Mouse (Mus musculus) hindbrain, embryonic 14.5 days (tissue): ENCODE data around the gene Pde6d. TPM values are rescaled to one million over a fixed set of nuclear protein-coding genes. Genes with fewer than 3 reads are reported as not detected.

Experiments used
- ATAC-seq: fragments of 200-750 bp; cut with Nextera tagmentation; 2 replicates; pipeline ENCODE4 v1.8.0; 2017; ENCODE audit warnings: moderate number of reproducible peaks, mild to moderate bottlenecking, moderate TSS enrichment, moderate library complexity; ENCODE audit not compliant: low FRiP score
- DNase-seq: peaks from one replicate; pipeline ENCODE4 v3.0.0-alpha.2; 2015; ENCODE audit warnings: low spot score
- H3K27ac ChIP-seq: fragments of 300-500 bp; sonication (generic); 2 replicates; pipeline ENCODE4 v1.5.1; 2014; ENCODE audit warnings: mild to moderate bottlenecking, moderate library complexity
- H3K27me3 ChIP-seq: fragments of 300-500 bp; sonication (generic); 2 replicates; pipeline ENCODE4 v1.6.1; 2014; ENCODE audit warnings: mild to moderate bottlenecking, low read length, mixed read lengths; ENCODE audit not compliant: control insufficient read depth, insufficient read depth
- H3K36me3 ChIP-seq: fragments of 300-500 bp; sonication (generic); replicated peaks from 2 replicates; pipeline ENCODE4 v1.6.1; 2014; ENCODE audit not compliant: control insufficient read depth, insufficient read depth
- H3K4me1 ChIP-seq: fragments of 300-500 bp; sonication (generic); replicated peaks from 2 replicates; pipeline ENCODE4 v1.6.1; 2014; ENCODE audit warnings: antibody characterized with exemption, low read length, mixed read lengths; ENCODE audit not compliant: control insufficient read depth, insufficient read depth
- H3K4me2 ChIP-seq: fragments of 300-500 bp; sonication (generic); replicated peaks from 2 replicates; pipeline ENCODE4 v1.6.1; 2014; ENCODE audit warnings: mild to moderate bottlenecking, moderate library complexity
- H3K4me3 ChIP-seq: fragments of 300-500 bp; sonication (generic); replicated peaks from 2 replicates; pipeline ENCODE4 v1.5.1; 2014; ENCODE audit warnings: mild to moderate bottlenecking, low read length
- H3K9ac ChIP-seq: fragments of 300-500 bp; sonication (generic); 2 replicates; pipeline ENCODE4 v1.6.1; 2014
- H3K9me3 ChIP-seq: fragments of 300-500 bp; sonication (generic); 2 replicates; pipeline ENCODE4 v1.6.1; 2016; ENCODE audit warnings: low read length; ENCODE audit not compliant: control insufficient read depth
- WGBS: fragments of 180-500 bp; shearing (Covaris S2); extraction: QIAGEN DNeasy Blood & Tissue Kit; methylation state at CpG from one replicate; pipeline ENCODE4 v1.1.7; 2014; 5-methylcytosine and 5-hydroxymethylcytosine counted together
- polyA plus RNA-seq: library from polyadenylated mRNA; unstranded; fragments of >200 nt; fragmentation: Nextera tagmentation; extraction: Ambion mirVana; gene quantifications from 2 replicates; pipeline ENCODE4 v1.2.1, GENCODE M21; 2014

Gene Pde6d
- polyA plus RNA-seq, 1 experiment from 2014 or later = 96.6 TPM

DNA sequence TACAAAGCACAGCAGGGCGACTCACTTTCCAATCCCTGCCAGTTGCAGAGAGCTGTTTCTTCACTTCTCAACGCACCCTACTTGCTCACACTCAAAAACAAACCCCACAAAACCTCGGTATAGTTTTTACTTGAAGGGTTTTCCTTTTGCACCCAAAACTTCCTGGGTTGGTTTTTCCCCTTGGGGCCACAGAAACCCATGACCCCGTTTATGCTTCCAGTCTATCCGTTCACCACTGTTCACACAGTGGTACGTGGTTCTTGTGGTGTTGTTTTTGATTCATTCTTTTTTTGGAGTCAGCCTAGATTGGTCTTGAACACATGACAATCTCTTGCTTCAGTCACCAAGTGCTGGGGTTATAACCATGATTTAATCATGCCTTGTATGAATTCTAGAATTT lies 2.0 kb downstream of the Pde6d start:
- Histone ChIP-seq H3K27me3 (no peaks in the 10 kb centered on the region), H3K4me1 (peaks cover 7% of the 10 kb centered on the region; the same call in 1 of the 2 replicates), H3K4me3 (no peak overlapping the region), H3K4me2 (no peak overlapping the region), H3K27ac (no peak overlapping the region), H3K9ac (no peak overlapping the region), H3K36me3 (no peaks in the 10 kb centered on the region), H3K9me3 (no peaks in the 10 kb centered on the region)
- DNase-seq = no peak
- no peak for ATAC-seq
- WGBS = 84% methylated on average over 6 of the region's 6 CpGs

DNA sequence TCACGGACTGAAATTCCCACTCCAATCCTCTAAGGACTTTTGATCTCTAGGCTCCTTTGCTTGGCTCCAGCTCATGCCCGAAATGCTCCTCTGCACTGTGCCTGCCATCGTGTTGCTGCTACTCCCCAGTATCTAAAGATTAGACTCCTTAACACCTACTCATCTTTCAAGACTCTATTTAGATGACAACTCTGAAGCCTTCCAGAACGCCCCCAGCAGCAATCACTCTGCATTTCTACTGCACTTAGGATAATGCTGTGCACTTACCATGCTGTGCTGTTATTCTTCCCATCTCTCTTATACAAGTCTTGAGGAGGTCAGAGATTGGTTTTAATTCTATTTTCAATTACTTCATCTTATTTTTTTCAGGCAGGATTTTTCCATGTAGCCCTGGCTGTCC lies 10.5 kb downstream of the Pde6d start:
- no peak for ATAC-seq
- Histone ChIP-seq H3K4me1 (no peaks in the 10 kb centered on the region), H3K27ac (no peak overlapping the region), H3K9ac (no peak overlapping the region), H3K9me3 (no peaks in the 10 kb centered on the region), H3K4me2 (no peak overlapping the region), H3K27me3 (no peaks in the 10 kb centered on the region), H3K36me3 (peaks cover 12% of the 10 kb centered on the region), H3K4me3 (no peak overlapping the region)
- 89% methylated on average over 4 of the region's 4 CpGs for WGBS
- no peak for DNase-seq

DNA sequence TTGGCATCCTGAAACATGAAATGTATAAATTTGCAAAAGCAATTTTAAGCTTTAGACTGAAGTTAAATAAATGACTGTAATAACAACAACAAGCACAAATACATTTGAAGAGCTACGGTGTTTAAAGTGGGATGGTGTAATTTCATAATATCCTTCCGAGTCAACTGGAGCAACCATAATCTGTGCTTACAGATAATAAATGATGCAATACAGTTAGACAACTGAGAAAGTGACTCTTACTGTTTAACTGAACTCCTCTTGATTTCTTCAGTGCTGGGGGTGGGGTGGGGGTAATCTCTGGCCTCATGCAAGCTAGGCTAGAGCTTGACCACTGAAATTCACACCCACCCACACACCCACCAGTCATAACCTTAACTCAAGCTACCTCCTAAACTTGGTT lies 11.0 kb downstream of the Pde6d start:
- Histone ChIP-seq H3K4me1 (no peaks in the 10 kb centered on the region), H3K4me3 (no peak overlapping the region), H3K27ac (no peak overlapping the region), H3K9ac (no peak overlapping the region), H3K36me3 (peaks cover 12% of the 10 kb centered on the region), H3K9me3 (no peaks in the 10 kb centered on the region), H3K27me3 (no peaks in the 10 kb centered on the region), H3K4me2 (no peak overlapping the region)
- ATAC-seq (no peak), DNase-seq (no peak)
- WGBS = 89% methylated on average over 2 of the region's 2 CpGs

DNA sequence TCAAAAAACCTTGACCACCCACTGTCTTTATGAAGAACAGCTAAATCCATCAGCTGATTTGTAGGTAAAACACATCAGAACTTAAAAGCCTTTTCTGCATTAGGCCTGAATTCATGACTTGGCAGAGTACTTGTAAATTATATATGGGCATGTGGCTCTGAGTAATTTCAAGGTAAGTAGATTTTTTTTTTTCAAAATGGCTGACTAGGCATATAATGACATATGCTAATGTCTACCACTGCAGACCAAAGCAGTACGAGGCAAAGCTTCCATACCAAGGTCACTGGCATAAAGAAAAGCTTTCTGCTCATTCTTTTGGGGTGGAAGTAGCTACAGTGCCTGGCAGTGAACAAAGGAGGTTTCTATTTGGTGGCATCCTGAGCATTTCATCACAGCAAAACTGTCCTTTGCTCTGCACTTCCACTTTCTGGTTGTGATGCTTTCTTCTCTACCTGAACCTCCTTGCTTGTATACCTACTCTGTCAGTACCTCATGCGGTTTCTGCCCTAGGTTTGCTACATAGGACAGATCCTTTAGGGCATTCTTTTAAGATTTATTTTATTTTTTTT lies 13.1 kb downstream of the Pde6d start:
- no peak overlapping the region for H3K4me3 ChIP-seq
- H3K4me2 ChIP-seq = no peak overlapping the region
- WGBS = 76% methylated on average over 2 of the region's 2 CpGs
- H3K36me3 ChIP-seq = peaks cover 17% of the 10 kb centered on the region
- H3K4me1 ChIP-seq = no peaks in the 10 kb centered on the region
- no peak overlapping the region for H3K9ac ChIP-seq
- H3K9me3 ChIP-seq = no peaks in the 10 kb centered on the region
- H3K27me3 ChIP-seq = no peaks in the 10 kb centered on the region
- H3K27ac ChIP-seq = no peak overlapping the region
- DNase-seq = no peak
- ATAC-seq = no peak

DNA sequence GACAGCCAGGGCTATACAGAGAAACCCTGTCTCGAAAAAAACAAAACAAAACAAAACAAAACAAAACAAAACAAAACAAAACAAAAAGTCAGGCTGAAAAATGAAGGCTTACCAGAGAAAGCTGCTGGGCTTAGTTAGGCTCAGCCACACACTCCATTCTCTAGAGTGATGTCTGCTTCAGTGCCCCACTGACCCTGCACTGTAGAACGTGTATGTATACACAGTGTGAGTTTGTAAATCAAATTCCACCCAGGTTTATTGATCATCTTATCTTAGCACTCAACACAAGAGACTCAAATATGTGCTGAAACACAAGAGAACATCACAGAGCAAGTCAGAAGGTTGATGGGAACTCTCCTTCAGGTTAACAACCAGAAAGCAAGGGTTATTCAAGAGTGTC lies 14.0 kb downstream of the Pde6d start:
- ATAC-seq (no peak), DNase-seq (no peak)
- no peaks in the 10 kb centered on the region for H3K9me3 ChIP-seq
- peaks cover 27% of the 10 kb centered on the region for H3K36me3 ChIP-seq
- WGBS = 76% methylated on average over 2 of the region's 2 CpGs
- H3K27me3 ChIP-seq = no peaks in the 10 kb centered on the region
- H3K4me3 ChIP-seq = no peak overlapping the region
- no peak overlapping the region for H3K9ac ChIP-seq
- no peak overlapping the region for H3K4me2 ChIP-seq
- no peaks in the 10 kb centered on the region for H3K4me1 ChIP-seq
- no peak overlapping the region for H3K27ac ChIP-seq

DNA sequence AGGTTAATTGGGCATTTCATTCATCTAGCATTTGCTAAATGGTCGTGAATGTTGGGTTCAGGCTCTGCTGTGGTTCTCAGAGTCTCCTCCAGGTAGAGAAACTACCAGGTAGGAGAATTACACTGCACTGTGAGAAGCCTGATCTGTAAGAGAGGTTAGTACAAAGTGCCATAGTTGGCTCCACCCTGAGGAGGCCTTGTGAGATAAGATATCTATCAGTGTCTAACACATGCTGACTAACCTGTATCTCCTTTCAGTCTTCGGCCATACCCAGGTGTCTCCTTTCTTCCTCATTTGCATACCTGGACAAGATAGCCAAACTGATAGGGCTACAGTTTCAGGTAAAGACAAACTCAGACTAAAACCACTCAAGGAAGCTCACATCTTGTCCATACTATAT lies 19.8 kb downstream of the Pde6d start:
- 93% methylated on average over 2 of the region's 2 CpGs for WGBS

DNA sequence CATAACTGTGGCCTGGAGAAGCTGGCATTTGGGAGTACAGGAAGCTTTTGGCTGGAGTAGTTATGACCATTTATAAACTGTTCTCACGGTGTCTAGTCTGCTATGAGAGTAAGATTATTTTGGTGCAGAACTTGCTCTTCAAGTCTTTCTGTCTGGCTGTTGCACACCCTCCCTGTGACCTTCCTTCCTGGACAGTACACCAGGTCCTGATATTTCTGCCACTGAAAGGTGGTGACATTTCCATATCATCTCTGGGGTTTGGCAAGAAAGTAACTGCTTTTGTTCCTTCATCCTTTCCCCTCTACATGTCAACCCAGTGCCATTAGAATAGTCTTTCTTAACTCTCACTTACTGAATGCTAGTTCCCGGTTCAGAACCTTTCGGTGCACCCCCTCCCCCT lies 23.2 kb downstream of the Pde6d start:
- Histone ChIP-seq H3K27me3 (no peaks in the 10 kb centered on the region), H3K36me3 (peaks cover 42% of the 10 kb centered on the region), H3K9ac (no peak overlapping the region), H3K4me2 (no peak overlapping the region), H3K4me3 (no peak overlapping the region), H3K4me1 (no peaks in the 10 kb centered on the region), H3K27ac (no peak overlapping the region), H3K9me3 (no peaks in the 10 kb centered on the region)
- 95% methylated on average over 3 of the region's 3 CpGs for WGBS
- ATAC-seq = no peak
- DNase-seq = no peak

More for the DNA sequence above, 19.8 kb downstream of the Pde6d start:
- H3K27me3 ChIP-seq = no peaks in the 10 kb centered on the region
- DNase-seq (no peak), ATAC-seq (no peak)
- H3K4me3 ChIP-seq = no peak overlapping the region
- H3K36me3 ChIP-seq = peaks cover 36% of the 10 kb centered on the region
- no peak overlapping the region for H3K9ac ChIP-seq
- no peak overlapping the region for H3K27ac ChIP-seq
- H3K9me3 ChIP-seq = no peaks in the 10 kb centered on the region
- H3K4me2 ChIP-seq = no peak overlapping the region
- H3K4me1 ChIP-seq = no peaks in the 10 kb centered on the region

DNA sequence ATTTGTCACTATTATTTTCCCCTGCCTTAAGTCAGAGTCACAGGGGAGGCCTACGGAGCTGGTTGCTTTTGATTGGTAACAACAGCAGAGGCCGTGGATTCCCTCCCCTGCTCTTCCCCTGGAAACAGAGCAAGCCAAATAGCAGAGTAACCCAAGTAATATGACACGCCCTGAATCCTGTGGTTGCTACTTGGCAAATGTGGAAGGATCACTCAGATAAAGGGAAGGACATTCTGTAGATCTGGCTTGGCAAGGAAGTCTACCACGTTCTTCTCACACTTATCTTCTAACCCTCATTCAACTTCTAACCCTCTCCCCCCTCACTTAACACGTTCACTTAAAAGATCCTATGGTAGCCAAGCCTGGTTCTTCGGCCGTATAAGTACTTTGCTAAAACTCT lies 24.6 kb downstream of the Pde6d start:
- 83% methylated on average over 7 of the region's 7 CpGs for WGBS
- no peaks in the 10 kb centered on the region for H3K27me3 ChIP-seq
- H3K9ac ChIP-seq = no peak overlapping the region
- peaks cover 32% of the 10 kb centered on the region for H3K36me3 ChIP-seq
- H3K4me2 ChIP-seq = no peak overlapping the region
- DNase-seq (no peak), ATAC-seq (no peak)
- no peak overlapping the region for H3K4me3 ChIP-seq
- H3K9me3 ChIP-seq = no peaks in the 10 kb centered on the region
- no peaks in the 10 kb centered on the region for H3K4me1 ChIP-seq
- H3K27ac ChIP-seq = no peak overlapping the region

DNA sequence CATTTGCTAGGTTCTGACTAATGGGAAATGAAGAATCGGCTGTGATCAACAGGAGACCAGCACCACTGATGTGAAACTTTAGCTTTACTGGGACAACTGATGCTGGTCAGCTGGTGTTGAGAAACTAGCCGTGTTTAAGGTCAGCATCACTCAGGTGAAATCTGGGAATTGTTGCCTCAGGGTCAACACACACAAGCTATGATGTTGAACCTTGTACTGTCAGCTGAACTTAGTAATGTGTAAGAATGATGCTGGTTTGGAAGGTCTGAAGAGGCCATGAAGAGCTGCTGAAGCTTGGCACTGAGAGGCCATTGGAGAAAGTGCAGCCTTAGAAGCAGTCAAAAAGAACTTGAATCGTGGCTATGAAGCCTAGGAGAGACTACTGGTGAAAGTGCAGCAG lies 26.8 kb downstream of the Pde6d start:
- Histone ChIP-seq H3K4me3 (no peak overlapping the region), H3K9me3 (no peaks in the 10 kb centered on the region), H3K36me3 (peaks cover 28% of the 10 kb centered on the region), H3K9ac (no peak overlapping the region), H3K4me1 (no peaks in the 10 kb centered on the region), H3K27ac (no peak overlapping the region), H3K4me2 (no peak overlapping the region), H3K27me3 (no peaks in the 10 kb centered on the region)
- DNase-seq (no peak), ATAC-seq (no peak)
- WGBS = 86% methylated on average over 3 of the region's 3 CpGs

DNA sequence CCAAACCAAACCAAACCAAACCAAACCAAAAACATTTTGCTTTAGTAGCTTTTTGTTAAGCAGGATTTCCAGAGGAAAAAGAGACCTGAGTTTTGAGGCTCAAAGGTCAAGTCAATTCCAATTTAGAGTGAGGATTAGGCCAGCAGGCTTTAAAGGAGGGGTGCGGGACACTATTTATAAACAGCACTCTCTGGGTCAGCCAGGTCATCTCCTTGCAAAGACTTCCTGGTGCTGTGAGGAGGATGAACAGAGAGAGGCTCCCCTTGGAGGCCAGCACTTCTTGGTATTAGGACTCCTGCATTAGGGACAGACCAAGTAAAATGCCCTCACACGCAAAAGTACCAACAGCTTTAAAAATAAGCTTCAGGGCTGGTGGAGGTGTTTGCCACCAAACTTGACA lies 30.6 kb downstream of the Pde6d start:
- WGBS = 53% methylated on average over 2 of the region's 2 CpGs
- Histone ChIP-seq H3K9me3 (no peaks in the 10 kb centered on the region), H3K4me2 (no peak overlapping the region), H3K36me3 (peaks cover 25% of the 10 kb centered on the region), H3K9ac (no peak overlapping the region), H3K27ac (no peak overlapping the region), H3K4me1 (no peaks in the 10 kb centered on the region), H3K4me3 (no peak overlapping the region), H3K27me3 (no peaks in the 10 kb centered on the region)
- no peak for ATAC-seq
- no peak for DNase-seq
